Mouse (Mus musculus) small intestine, adult 2 months (tissue): Measurements from ENCODE around the gene Amfr.

ENCODE experiments used
- CTCF ChIP-seq: fragments of 200-500 bp; IDR thresholded peaks from 2 replicates; pipeline ENCODE4 v1.5.1; 2012; ENCODE audit warnings: low read depth, mild to moderate bottlenecking, control low read depth, inconsistent platforms, low read length, moderate library complexity, mixed read lengths; ENCODE audit not compliant: insufficient replicate concordance, insufficient read length; ENCODE audit errors: extremely low read depth
- POLR2A ChIP-seq: fragments of 200-500 bp; IDR thresholded peaks from 2 replicates; pipeline ENCODE4 v1.6.1; 2012; ENCODE audit warnings: low read depth, mild to moderate bottlenecking, control low read depth, inconsistent platforms, low read length, moderate library complexity

DNA sequence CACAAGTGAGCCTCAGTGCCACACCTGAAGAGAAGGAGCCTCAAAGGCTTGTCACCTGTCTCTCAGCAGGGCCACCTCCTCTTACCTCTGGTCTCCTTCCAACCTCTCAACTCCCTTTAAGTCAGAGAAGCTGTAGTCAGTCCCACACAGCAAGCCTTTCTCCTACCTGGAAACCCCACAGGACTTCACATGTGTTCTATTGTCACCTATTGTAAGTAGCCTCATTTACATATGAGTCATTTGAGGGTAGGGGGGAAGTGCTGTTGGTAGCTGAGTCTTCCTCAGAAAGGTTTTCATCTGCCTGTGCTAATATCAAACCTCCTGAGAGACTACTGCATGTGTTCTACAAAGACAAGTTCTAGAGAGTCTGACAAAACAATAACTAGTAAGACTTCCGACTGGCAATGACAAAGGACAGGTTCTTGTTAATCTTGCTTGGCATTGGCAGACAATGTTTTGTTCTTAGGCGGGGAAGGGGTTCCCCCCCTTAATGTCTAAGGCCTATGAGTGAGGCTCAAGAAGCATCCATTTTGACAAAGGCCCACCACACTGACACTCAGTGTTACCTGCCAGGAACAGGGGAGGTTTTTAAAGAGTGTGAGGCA lies 2.4 kb downstream of the Amfr start:
- TF ChIP-seq CTCF (no peak), POLR2A (no peak)
